Mouse (Mus musculus): ENCODE data around the gene Magi2. TPM values are rescaled to one million over a fixed set of nuclear protein-coding genes. Genes with fewer than 3 reads are reported as not detected.

The Magi2 gene
- polyA plus RNA-seq, 1 experiment: 1.6 TPM

GRCm38 (mm10) chr5:20010210-20010609, 783.4 kb downstream of the Magi2 start:
- WGBS: 92% methylated on average over 7 of the region's 7 CpGs
- no peak for DNase-seq
- no peak for TF ChIP-seq POLR2A (IDR thresholded peaks at IDR 0.05; ENCODE audit: control insufficient read depth, extremely low read depth, insufficient read depth, low read length, poor library complexity)
- TF ChIP-seq CTCF (IDR thresholded peaks at IDR 0.05; ENCODE audit: borderline replicate concordance, control insufficient read depth, extremely low read depth, insufficient read depth, low read length, poor library complexity): no peak
- no peaks in the 10 kb centered on the region for H3K4me1 ChIP-seq (replicated peaks; ENCODE audit: control insufficient read depth, insufficient read depth, low read length)
- no peak overlapping the region for H3K27ac ChIP-seq (ENCODE audit: control insufficient read depth, insufficient read depth, low read length)
- no peak overlapping the region for H3K4me3 ChIP-seq (ENCODE audit: control insufficient read depth, insufficient read depth, low read length)
- H3K36me3 ChIP-seq (ENCODE audit: control insufficient read depth, insufficient read depth, low read length): no peaks in the 10 kb centered on the region
- H3K27me3 ChIP-seq (ENCODE audit: control insufficient read depth, insufficient read depth, low read length): no peaks in the 10 kb centered on the region

DNA sequence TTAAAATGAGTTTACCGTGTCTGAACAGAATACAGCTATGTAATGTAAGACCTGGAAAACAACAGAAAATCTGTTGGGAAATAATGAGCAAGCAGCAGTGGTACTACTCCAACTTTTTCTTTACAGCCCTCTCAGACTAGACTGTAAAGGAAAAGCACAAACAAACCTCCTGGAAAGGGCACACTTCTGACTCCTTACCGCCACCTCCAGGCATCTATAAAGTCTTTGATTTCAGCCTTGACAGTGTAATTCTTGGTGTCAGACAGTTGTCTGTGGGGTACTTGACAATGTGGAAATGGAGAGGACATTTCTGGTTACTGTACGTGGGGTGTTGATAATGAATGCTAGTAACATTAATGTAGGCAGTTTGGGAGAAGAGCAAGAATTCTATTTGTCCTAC, 791.2 kb downstream of the Magi2 start:
- no peak overlapping the region for H3K27ac ChIP-seq (ENCODE audit: control insufficient read depth, insufficient read depth, low read length)
- TF ChIP-seq CTCF (IDR thresholded peaks at IDR 0.05; ENCODE audit: borderline replicate concordance, control insufficient read depth, extremely low read depth, insufficient read depth, low read length, poor library complexity): no peak
- no peak for TF ChIP-seq POLR2A (IDR thresholded peaks at IDR 0.05; ENCODE audit: control insufficient read depth, extremely low read depth, insufficient read depth, low read length, poor library complexity)
- no peaks in the 10 kb centered on the region for H3K27me3 ChIP-seq (ENCODE audit: control insufficient read depth, insufficient read depth, low read length)
- DNase-seq: no peak
- H3K36me3 ChIP-seq (ENCODE audit: control insufficient read depth, insufficient read depth, low read length): no peaks in the 10 kb centered on the region
- no peaks in the 10 kb centered on the region for H3K4me1 ChIP-seq (replicated peaks; ENCODE audit: control insufficient read depth, insufficient read depth, low read length)
- no peak overlapping the region for H3K4me3 ChIP-seq (ENCODE audit: control insufficient read depth, insufficient read depth, low read length)
- 88% methylated on average over 3 of the region's 3 CpGs for WGBS

GRCm38 (mm10) chr5:20046649-20047048, 819.8 kb downstream of the Magi2 start:
- DNase-seq: no peak
- H3K4me1 ChIP-seq (replicated peaks; ENCODE audit: control insufficient read depth, insufficient read depth, low read length): no peaks in the 10 kb centered on the region
- no peak overlapping the region for H3K4me3 ChIP-seq (ENCODE audit: control insufficient read depth, insufficient read depth, low read length)
- TF ChIP-seq CTCF (IDR thresholded peaks at IDR 0.05; ENCODE audit: borderline replicate concordance, control insufficient read depth, extremely low read depth, insufficient read depth, low read length, poor library complexity): no peak
- no peaks in the 10 kb centered on the region for H3K27me3 ChIP-seq (ENCODE audit: control insufficient read depth, insufficient read depth, low read length)
- WGBS: 90% methylated on average over 3 of the region's 3 CpGs
- no peaks in the 10 kb centered on the region for H3K36me3 ChIP-seq (ENCODE audit: control insufficient read depth, insufficient read depth, low read length)
- H3K27ac ChIP-seq (ENCODE audit: control insufficient read depth, insufficient read depth, low read length): no peak overlapping the region

GRCm38 (mm10) chr5:20048386-20048785, 821.5 kb downstream of the Magi2 start:
- no peak for DNase-seq
- Histone ChIP-seq H3K36me3 (ENCODE audit: control insufficient read depth, insufficient read depth, low read length) (no peaks in the 10 kb centered on the region), H3K27me3 (ENCODE audit: control insufficient read depth, insufficient read depth, low read length) (no peaks in the 10 kb centered on the region), H3K4me3 (ENCODE audit: control insufficient read depth, insufficient read depth, low read length) (no peak overlapping the region), H3K4me1 (replicated peaks; ENCODE audit: control insufficient read depth, insufficient read depth, low read length) (no peaks in the 10 kb centered on the region), H3K27ac (ENCODE audit: control insufficient read depth, insufficient read depth, low read length) (no peak overlapping the region)
- WGBS: 98% methylated on average over 2 of the region's 2 CpGs
- TF ChIP-seq POLR2A (IDR thresholded peaks at IDR 0.05; ENCODE audit: control insufficient read depth, extremely low read depth, insufficient read depth, low read length, poor library complexity) (no peak), CTCF (IDR thresholded peaks at IDR 0.05; ENCODE audit: borderline replicate concordance, control insufficient read depth, extremely low read depth, insufficient read depth, low read length, poor library complexity) (no peak)

DNA sequence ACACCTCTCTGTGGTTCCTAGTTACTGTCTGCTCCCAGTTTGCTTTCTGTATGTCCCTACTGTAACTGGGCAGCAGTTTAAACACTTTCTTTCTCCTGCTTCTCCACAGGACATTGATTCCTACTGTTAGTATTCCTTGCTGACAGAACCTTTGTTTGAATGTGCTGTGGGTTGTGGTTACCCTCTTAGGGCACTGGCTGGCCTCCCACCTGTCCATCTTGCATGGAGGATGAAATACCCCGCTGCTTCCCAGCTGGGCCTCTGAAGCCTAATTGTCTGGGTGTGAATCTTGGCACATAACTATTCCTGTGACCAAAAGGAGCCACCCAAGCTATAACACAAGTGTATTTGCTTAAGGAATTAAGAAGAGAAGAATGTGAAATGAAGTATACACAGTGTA, 823.4 kb downstream of the Magi2 start:
- H3K4me1 ChIP-seq (replicated peaks; ENCODE audit: control insufficient read depth, insufficient read depth, low read length): no peaks in the 10 kb centered on the region
- no peak overlapping the region for H3K4me3 ChIP-seq (ENCODE audit: control insufficient read depth, insufficient read depth, low read length)
- H3K36me3 ChIP-seq (ENCODE audit: control insufficient read depth, insufficient read depth, low read length): no peaks in the 10 kb centered on the region
- DNase-seq: no peak
- TF ChIP-seq CTCF (IDR thresholded peaks at IDR 0.05; ENCODE audit: borderline replicate concordance, control insufficient read depth, extremely low read depth, insufficient read depth, low read length, poor library complexity): no peak
- no peak for TF ChIP-seq POLR2A (IDR thresholded peaks at IDR 0.05; ENCODE audit: control insufficient read depth, extremely low read depth, insufficient read depth, low read length, poor library complexity)
- H3K27ac ChIP-seq (ENCODE audit: control insufficient read depth, insufficient read depth, low read length): no peak overlapping the region
- 61% methylated on average over 1 of the region's 1 CpGs for WGBS
- no peaks in the 10 kb centered on the region for H3K27me3 ChIP-seq (ENCODE audit: control insufficient read depth, insufficient read depth, low read length)

- TF ChIP-seq POLR2A (IDR thresholded peaks at IDR 0.05; ENCODE audit: control insufficient read depth, extremely low read depth, insufficient read depth, low read length, poor library complexity) (no peak), CTCF (IDR thresholded peaks at IDR 0.05; ENCODE audit: borderline replicate concordance, control insufficient read depth, extremely low read depth, insufficient read depth, low read length, poor library complexity) (no peak)
- H3K4me3 ChIP-seq (ENCODE audit: control insufficient read depth, insufficient read depth, low read length): no peak overlapping the region
- H3K36me3 ChIP-seq (ENCODE audit: control insufficient read depth, insufficient read depth, low read length): no peaks in the 10 kb centered on the region
- no peaks in the 10 kb centered on the region for H3K4me1 ChIP-seq (replicated peaks; ENCODE audit: control insufficient read depth, insufficient read depth, low read length)
- DNase-seq: no peak
- H3K27ac ChIP-seq (ENCODE audit: control insufficient read depth, insufficient read depth, low read length): no peak overlapping the region
- WGBS: 96% methylated on average over 1 of the region's 1 CpGs
- no peaks in the 10 kb centered on the region for H3K27me3 ChIP-seq (ENCODE audit: control insufficient read depth, insufficient read depth, low read length)
Measured at GRCm38 (mm10) chr5:20055000-20055399, 828.2 kb downstream of the Magi2 start.

DNA sequence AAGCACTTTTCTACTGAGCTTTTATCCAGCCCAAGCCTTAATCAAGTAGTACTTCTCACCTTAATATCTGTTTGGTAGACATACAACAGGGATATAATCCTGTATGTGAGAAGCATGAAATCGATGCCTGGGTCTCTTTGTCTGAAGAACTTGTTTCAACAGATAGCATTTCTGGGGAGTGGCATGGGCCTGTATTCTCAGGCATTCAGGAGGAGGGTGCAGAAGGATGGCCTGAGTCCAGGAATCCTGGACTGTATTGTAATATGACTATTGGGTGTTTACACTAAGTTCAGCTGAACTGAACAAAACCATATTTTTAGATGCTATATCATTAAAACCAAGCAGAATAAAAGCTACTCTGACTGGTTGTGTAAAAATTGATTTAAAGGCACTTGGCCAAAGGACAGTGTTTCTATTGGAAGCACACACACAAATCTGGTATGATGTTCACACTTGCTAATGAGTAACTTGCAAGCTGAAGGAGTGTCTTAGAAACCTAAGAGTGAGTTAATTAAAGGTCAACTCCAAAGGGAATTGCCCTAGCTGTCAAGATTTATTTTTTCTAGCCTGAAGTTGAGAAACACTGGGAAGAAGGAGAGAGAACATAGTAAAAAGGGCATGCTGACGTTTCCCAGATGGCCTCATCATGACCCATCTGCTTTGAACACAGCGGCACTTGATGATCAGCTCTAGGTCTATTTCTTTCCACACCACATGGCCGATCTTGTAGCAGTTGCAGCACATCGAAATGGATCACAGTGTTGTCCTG, 829.4 kb downstream of the Magi2 start:
- no peaks in the 10 kb centered on the region for H3K36me3 ChIP-seq (ENCODE audit: control insufficient read depth, insufficient read depth, low read length)
- no peak overlapping the region for H3K4me3 ChIP-seq (ENCODE audit: control insufficient read depth, insufficient read depth, low read length)
- WGBS: 85% methylated on average over 5 of the region's 5 CpGs
- DNase-seq: no peak
- no peaks in the 10 kb centered on the region for H3K4me1 ChIP-seq (replicated peaks; ENCODE audit: control insufficient read depth, insufficient read depth, low read length)
- H3K27ac ChIP-seq (ENCODE audit: control insufficient read depth, insufficient read depth, low read length): no peak overlapping the region
- TF ChIP-seq CTCF (IDR thresholded peaks at IDR 0.05; ENCODE audit: borderline replicate concordance, control insufficient read depth, extremely low read depth, insufficient read depth, low read length, poor library complexity): no peak
- TF ChIP-seq POLR2A (IDR thresholded peaks at IDR 0.05; ENCODE audit: control insufficient read depth, extremely low read depth, insufficient read depth, low read length, poor library complexity): no peak
- no peaks in the 10 kb centered on the region for H3K27me3 ChIP-seq (ENCODE audit: control insufficient read depth, insufficient read depth, low read length)

Measured in thymus, adult 2 months (tissue).